Mouse (Mus musculus) E14TG2a.4 (cell line): ENCODE measurements at regions not wholly inside any gene's neighbourhood (a gene's known extent, or its start where the extent isn't known, plus 50 kb on each side); places are given as distances from the start of the nearest gene placed in this dataset.
A peak's percentile ranks its signal among the peaks of the same experiment; 100 is the strongest.

Source experiments
- CTCF ChIP-seq: conservative IDR thresholded peaks from 2 replicates; pipeline ENCODE4 v1.5.1; 2014; ENCODE audit warnings: low read length
- NANOG ChIP-seq: IDR thresholded peaks from 2 replicates; pipeline ENCODE4 v1.6.1; 2014; ENCODE audit warnings: borderline replicate concordance, low read length, mixed read lengths
- POU5F1 ChIP-seq: IDR thresholded peaks from 2 replicates; pipeline ENCODE4 v1.6.1; 2014; ENCODE audit warnings: low read length, borderline replicate concordance

- TF ChIP-seq CTCF: no peak
- no peak for TF ChIP-seq POU5F1
- peak; percentile 34; the same call in 1 of the 2 replicates for TF ChIP-seq NANOG
Observed at GRCm38 (mm10) chr10:117452190-117452950, 72.6 kb upstream of the Cpsf6 start.
